Mouse (Mus musculus) CH12.LX (cell line): ENCODE measurements around the gene Slc35e1. TPM values are rescaled to one million over a fixed set of nuclear protein-coding genes. Genes with fewer than 3 reads are reported as not detected.

Experiments
- DNase-seq: peaks from one replicate; pipeline ENCODE4 v3.0.0-alpha.2; 2013; ENCODE audit errors: extremely low read depth
- H3K27ac ChIP-seq: 2 replicates; pipeline ENCODE4 v1.5.1; 2012; ENCODE audit warnings: low read depth, mild to moderate bottlenecking, control low read depth, moderate library complexity; ENCODE audit not compliant: insufficient read depth
- H3K27me3 ChIP-seq: replicated peaks from 2 replicates; pipeline ENCODE3; 2012; ENCODE audit warnings: inconsistent platforms
- H3K36me3 ChIP-seq, 2 experiments: replicated peaks in 1 of 2; 2 replicates each; pipeline versions ENCODE3 to v1.6.1; 2012; ENCODE audit warnings: inconsistent platforms in 1 of 2, low read length in 1 of 2, mild to moderate bottlenecking in 1 of 2, mixed read lengths in 1 of 2, moderate library complexity in 1 of 2; ENCODE audit not compliant: control insufficient read depth in 1 of 2, insufficient read depth in 1 of 2
- H3K4me1 ChIP-seq, 2 experiments: 2 replicates each; pipeline ENCODE4 v1.6.1; 2012; ENCODE audit warnings: inconsistent platforms in 1 of 2, moderate library complexity in 1 of 2; ENCODE audit not compliant: insufficient read depth in 2 of 2, control insufficient read depth in 1 of 2
- H3K4me2 ChIP-seq: 2 replicates; pipeline ENCODE4 v1.6.1; 2012; ENCODE audit warnings: low read depth, mild to moderate bottlenecking, control low read depth; ENCODE audit not compliant: poor library complexity, insufficient read depth, severe bottlenecking
- H3K4me3 ChIP-seq, 3 experiments: fragments of 150-350 bp in 1 of 3; sonication (generic) in 1 of 3; replicated peaks in 1 of 3; 2 replicates each; pipeline versions ENCODE3 to v1.5.1; 2011 to 2012; ENCODE audit warnings: low read depth in 2 of 3, low read length in 2 of 3, mild to moderate bottlenecking in 2 of 3, moderate library complexity in 2 of 3, control low read depth in 1 of 3, improper control_type of control experiment in 1 of 3, inconsistent platforms in 1 of 3, mixed read lengths in 1 of 3; ENCODE audit not compliant: poor library complexity in 1 of 3
- H3K79me2 ChIP-seq: replicated peaks from 2 replicates; pipeline ENCODE4 v1.6.1; 2012; ENCODE audit warnings: mild to moderate bottlenecking, moderate library complexity; ENCODE audit not compliant: control insufficient read depth, poor library complexity, insufficient read depth, severe bottlenecking; ENCODE audit errors: extremely low read depth
- H3K9ac ChIP-seq: 2 replicates; pipeline ENCODE4 v1.6.1; 2012; ENCODE audit warnings: low read depth, mild to moderate bottlenecking, control low read depth, moderate library complexity; ENCODE audit not compliant: insufficient read depth
- H3K9me3 ChIP-seq: replicated peaks from 2 replicates; pipeline ENCODE3; 2012; ENCODE audit warnings: low read length, inconsistent platforms, mixed read lengths
- BHLHE40 ChIP-seq: IDR thresholded peaks from 2 replicates; pipeline ENCODE4 v1.6.1; 2011; ENCODE audit warnings: mild to moderate bottlenecking, low read depth, low read length, improper control_type of control experiment
- CHD1 ChIP-seq: IDR thresholded peaks from 2 replicates; pipeline ENCODE4 v1.6.1; 2012; ENCODE audit warnings: low read depth, low read length, improper control_type of control experiment, inconsistent platforms
- CHD2 ChIP-seq: IDR thresholded peaks from 2 replicates; pipeline ENCODE4 v1.6.1; 2011; ENCODE audit warnings: low read length, improper control_type of control experiment
- CTCF ChIP-seq, 2 experiments: IDR thresholded peaks in 1 of 2; conservative IDR thresholded peaks in 1 of 2; 2 replicates each; pipeline ENCODE4 v1.5.1; 2011 to 2012; ENCODE audit warnings: low read depth in 2 of 2, low read length in 2 of 2, improper control_type of control experiment in 1 of 2, inconsistent platforms in 1 of 2, mild to moderate bottlenecking in 1 of 2, moderate library complexity in 1 of 2
- E2F4 ChIP-seq: IDR thresholded peaks from 2 replicates; pipeline ENCODE4 v1.6.1; 2011; ENCODE audit warnings: low read depth, low read length, improper control_type of control experiment; ENCODE audit not compliant: insufficient replicate concordance
- ELF1 ChIP-seq: IDR thresholded peaks from 2 replicates; pipeline ENCODE4 v1.6.1; 2014; ENCODE audit warnings: low read depth, mild to moderate bottlenecking, inconsistent platforms, low read length, improper control_type of control experiment
- EP300 ChIP-seq: IDR thresholded peaks from 2 replicates; pipeline ENCODE4 v1.6.1; 2011; ENCODE audit warnings: low read length, improper control_type of control experiment
- ETS1 ChIP-seq: conservative IDR thresholded peaks from 2 replicates; pipeline ENCODE4 v1.6.1; 2012; ENCODE audit warnings: low read depth, mild to moderate bottlenecking, inconsistent platforms, low read length, improper control_type of control experiment, moderate library complexity
- IRF4 ChIP-seq: IDR thresholded peaks from 2 replicates; pipeline ENCODE4 v1.6.1; 2014; ENCODE audit warnings: low read depth, mild to moderate bottlenecking, inconsistent platforms, low read length, improper control_type of control experiment
- KAT2A ChIP-seq: IDR thresholded peaks from 2 replicates; pipeline ENCODE4 v1.6.1; 2012; ENCODE audit warnings: low read length, improper control_type of control experiment, inconsistent platforms; ENCODE audit not compliant: insufficient replicate concordance
- MAFK ChIP-seq: IDR thresholded peaks from 2 replicates; pipeline ENCODE4 v1.6.1; 2011; ENCODE audit warnings: low read length, improper control_type of control experiment; ENCODE audit not compliant: insufficient replicate concordance
- MAX ChIP-seq: IDR thresholded peaks from 2 replicates; pipeline ENCODE4 v1.6.1; 2011; ENCODE audit warnings: low read length, improper control_type of control experiment
- MEF2A ChIP-seq: IDR thresholded peaks from 2 replicates; pipeline ENCODE4 v1.6.1; 2014; ENCODE audit warnings: low read depth, mild to moderate bottlenecking, inconsistent platforms, low read length, improper control_type of control experiment, borderline replicate concordance
- MXI1 ChIP-seq: IDR thresholded peaks from 2 replicates; pipeline ENCODE4 v1.6.1; 2011; ENCODE audit warnings: mild to moderate bottlenecking, low read depth, low read length, improper control_type of control experiment
- NELFE ChIP-seq: IDR thresholded peaks from 2 replicates; pipeline ENCODE4 v1.6.1; 2011; ENCODE audit warnings: low read depth, low read length, improper control_type of control experiment
- POLR2AphosphoS2 ChIP-seq: IDR thresholded peaks from 2 replicates; pipeline ENCODE4 v1.6.1; 2011; ENCODE audit warnings: low read depth, low read length, improper control_type of control experiment
- RAD21 ChIP-seq: IDR thresholded peaks from 2 replicates; pipeline ENCODE4 v1.6.1; 2011; ENCODE audit warnings: low read depth, mild to moderate bottlenecking, low read length, improper control_type of control experiment, moderate library complexity
- SIN3A ChIP-seq: IDR thresholded peaks from 2 replicates; pipeline ENCODE4 v1.6.1; 2012; ENCODE audit warnings: low read length, improper control_type of control experiment, inconsistent platforms
- SMC3 ChIP-seq: IDR thresholded peaks from 2 replicates; pipeline ENCODE4 v1.6.1; 2011; ENCODE audit warnings: low read depth, low read length, improper control_type of control experiment
- TBP ChIP-seq: conservative IDR thresholded peaks from 2 replicates; pipeline ENCODE4 v1.6.1; 2011; ENCODE audit warnings: low read depth, low read length, improper control_type of control experiment
- USF1 ChIP-seq: IDR thresholded peaks from 2 replicates; pipeline ENCODE4 v1.6.1; 2014; ENCODE audit warnings: low read depth, mild to moderate bottlenecking, inconsistent platforms, low read length, improper control_type of control experiment
- ZMIZ1 ChIP-seq: IDR thresholded peaks from 2 replicates; pipeline ENCODE4 v1.6.1; 2012; ENCODE audit warnings: low read depth, mild to moderate bottlenecking, inconsistent platforms, low read length, improper control_type of control experiment
- ZNF384 ChIP-seq: IDR thresholded peaks from 2 replicates; pipeline ENCODE4 v1.6.1; 2012; ENCODE audit warnings: low read depth, low read length, improper control_type of control experiment, inconsistent platforms
- dilution Hi-C: fragments of 300-500 bp; cut with MboI; formaldehyde crosslinking; loops from 2 replicates; pipeline ENCODE4 v1.14.3; 2020; ENCODE audit warnings: low sequenced_read_pairs; ENCODE audit not compliant: extremely low pct_unique_long_range_greater_than_20kb, extremely low pct_ligation_motif_present
- in situ Hi-C: fragments of 300-500 bp; cut with MboI; formaldehyde crosslinking; loops from 3 replicates; pipeline ENCODE4 v1.14.3; 2019; ENCODE audit warnings: low sequenced_read_pairs, low pct_ligation_motif_present, low pct_unique_long_range_greater_than_20kb, mixed read lengths
- polyA plus RNA-seq: library from polyadenylated mRNA; unstranded; fragments of >175 nt; gene quantifications from 2 replicates; pipeline ENCODE4 v1.2.1, GENCODE M21; 2012; ENCODE audit warnings: low read depth; ENCODE audit not compliant: insufficient read length
- total RNA-seq, 2 experiments: library from RNA; depleted of rRNA; stranded (reverse); fragments of 300-350 nt in 1 of 2; fragments of >200 nt in 1 of 2; gene quantifications; 2 replicates each; pipeline ENCODE4 v1.2.3; 2012 to 2014

Slc35e1 gene
- total and polyA plus RNA-seq, 3 experiments, result 19.8 to 28.7 (median 27.2) TPM

- DNase-seq, result no peak
- H3K79me2 ChIP-seq, result peaks cover 35% of the 10 kb centered on the region
- H3K4me1 ChIP-seq, result peaks cover 3 to 35% of the 10 kb centered on the region in 2 experiments; a peak in 3 of 4 replicates
- H3K27ac ChIP-seq, result no peak overlapping the region
- in situ Hi-C loops, result no loop called here
- no peaks in the 10 kb centered on the region for H3K27me3 ChIP-seq
- no peak overlapping the region for H3K9ac ChIP-seq
- H3K9me3 ChIP-seq, result no peaks in the 10 kb centered on the region
- H3K4me3 ChIP-seq, result no peak overlapping the region
- dilution Hi-C loops, result no loop called here
- H3K4me2 ChIP-seq, result no peak overlapping the region
- peaks cover 4 to 70% of the 10 kb centered on the region in 2 experiments for H3K36me3 ChIP-seq
- no peak for TF ChIP-seq MEF2A
- no peak for TF ChIP-seq USF1
- TF ChIP-seq ETS1, result no peak
- TF ChIP-seq NELFE, result no peak
- TF ChIP-seq ZMIZ1, result no peak
- no peak for TF ChIP-seq TBP
- no peak for TF ChIP-seq ZNF384
- TF ChIP-seq POLR2AphosphoS2, result no peak
Observed at GRCm38 (mm10) chr8:72507505-72507904, 15.1 kb upstream of the Slc35e1 start.

GRCm38 (mm10) chr8:72504637-72505314, 12.4 kb upstream of the Slc35e1 start:
- H3K4me3 ChIP-seq, result no peak overlapping the region
- H3K36me3 ChIP-seq, result peaks cover 6 to 78% of the 10 kb centered on the region in 2 experiments
- no peak overlapping the region for H3K4me2 ChIP-seq
- in situ Hi-C loops (no loop called here), dilution Hi-C loops (no loop called here)
- TF ChIP-seq BHLHE40, result no peak
- H3K27ac ChIP-seq, result no peak overlapping the region
- DNase-seq, result no peak
- H3K79me2 ChIP-seq, result peaks cover 39% of the 10 kb centered on the region
- H3K4me1 ChIP-seq, result peaks cover 0 to 27% of the 10 kb centered on the region in 2 experiments; a peak in 2 of 4 replicates
- H3K9ac ChIP-seq, result no peak overlapping the region
- no peaks in the 10 kb centered on the region for H3K9me3 ChIP-seq
- H3K27me3 ChIP-seq, result no peaks in the 10 kb centered on the region

- DNase-seq, result no peak
- no peak for TF ChIP-seq EP300
- no peak for TF ChIP-seq IRF4
- TF ChIP-seq MAFK, result no peak
- TF ChIP-seq ZNF384, result no peak
- TF ChIP-seq CHD1, result no peak
- TF ChIP-seq BHLHE40, result no peak
- TF ChIP-seq KAT2A, result no peak
- TF ChIP-seq MXI1, result no peak
- TF ChIP-seq CHD2, result no peak
- no peak for TF ChIP-seq ELF1
- TF ChIP-seq USF1, result no peak
- no peak for TF ChIP-seq RAD21
- TF ChIP-seq SMC3, result no peak
- no peak for TF ChIP-seq MAX
- no peak for TF ChIP-seq CTCF (conservative IDR thresholded peaks at IDR 0.05 in 1 of 2, IDR thresholded peaks at IDR 0.05 in 1 of 2; ENCODE audit: low read depth in 2 of 2, low read length in 2 of 2)
- TF ChIP-seq E2F4, result no peak
- TF ChIP-seq SIN3A, result no peak
- Histone ChIP-seq H3K4me2 (no peak overlapping the region), H3K9me3 (no peaks in the 10 kb centered on the region), H3K4me1 (peaks cover 0 to 27% of the 10 kb centered on the region in 2 experiments; a peak in 2 of 4 replicates), H3K79me2 (peaks cover 38% of the 10 kb centered on the region), H3K27me3 (no peaks in the 10 kb centered on the region), H3K27ac (no peak overlapping the region), H3K4me3 (no peak overlapping the region), H3K9ac (no peak overlapping the region), H3K36me3 (peaks cover 11 to 78% of the 10 kb centered on the region in 2 experiments)
- dilution Hi-C loops (no loop called here), in situ Hi-C loops (no loop called here)
Observed at GRCm38 (mm10) chr8:72504137-72504536, 11.7 kb upstream of the Slc35e1 start.
